Mouse (Mus musculus) lung, postnatal 0 days (tissue): Measurements from ENCODE around the gene Gm29735.

Source experiments
- CTCF ChIP-seq: IDR thresholded peaks from 2 replicates; pipeline ENCODE4 v1.5.1; 2016; ENCODE audit warnings: antibody characterized with exemption, mild to moderate bottlenecking
- EP300 ChIP-seq: IDR thresholded peaks from 2 replicates; pipeline ENCODE4 v1.6.1; 2016; ENCODE audit warnings: antibody characterized with exemption, mild to moderate bottlenecking, control low read depth

- TF ChIP-seq CTCF (no peak), EP300 (no peak)
These were observed 16.2 kb downstream of the Gm29735 start for GRCm38 (mm10) chr7:142140696-142141095.
